Mouse (Mus musculus) midbrain, embryonic 13.5 days (tissue): ENCODE results near the gene Cpsf2. TPM values are rescaled to one million over a fixed set of nuclear protein-coding genes. Genes with fewer than 3 reads are reported as not detected.
A peak's percentile ranks its signal among the peaks of the same experiment; 100 is the strongest.

ENCODE experiments used
- ATAC-seq: fragments of 200-750 bp; cut with Nextera tagmentation; 2 replicates; pipeline ENCODE4 v1.8.0; 2017; ENCODE audit warnings: mild to moderate bottlenecking, moderate TSS enrichment, moderate library complexity
- H3K27ac ChIP-seq: fragments of 300-500 bp; sonication (generic); 2 replicates; pipeline ENCODE4 v1.5.1; 2015; ENCODE audit warnings: inconsistent platforms, mild to moderate bottlenecking, moderate library complexity
- H3K27me3 ChIP-seq: fragments of 300-500 bp; sonication (generic); 2 replicates; pipeline ENCODE4 v1.6.1; 2015; ENCODE audit warnings: mild to moderate bottlenecking, inconsistent platforms
- H3K36me3 ChIP-seq: fragments of 300-500 bp; sonication (generic); 2 replicates; pipeline ENCODE4 v1.6.1; 2015; ENCODE audit warnings: mild to moderate bottlenecking, inconsistent platforms
- H3K4me1 ChIP-seq: fragments of 300-500 bp; sonication (generic); replicated peaks from 2 replicates; pipeline ENCODE4 v1.6.1; 2015; ENCODE audit warnings: inconsistent platforms
- H3K4me2 ChIP-seq: fragments of 300-500 bp; sonication (generic); replicated peaks from 2 replicates; pipeline ENCODE4 v1.6.1; 2015; ENCODE audit warnings: moderate library complexity, mild to moderate bottlenecking, inconsistent platforms
- H3K4me3 ChIP-seq: fragments of 300-500 bp; sonication (generic); replicated peaks from 2 replicates; pipeline ENCODE4 v1.5.1; 2015; ENCODE audit warnings: mild to moderate bottlenecking, inconsistent platforms
- H3K9ac ChIP-seq: fragments of 300-500 bp; sonication (generic); replicated peaks from 2 replicates; pipeline ENCODE4 v1.6.1; 2015; ENCODE audit warnings: mild to moderate bottlenecking, inconsistent platforms
- H3K9me3 ChIP-seq: fragments of 300-500 bp; sonication (generic); 2 replicates; pipeline ENCODE4 v1.6.1; 2016; ENCODE audit warnings: mild to moderate bottlenecking, inconsistent platforms
- WGBS: fragments of 180-500 bp; shearing (Covaris S2); methylation state at CpG from one replicate; pipeline ENCODE4 v1.1.7; 2015; 5-methylcytosine and 5-hydroxymethylcytosine counted together
- polyA plus RNA-seq: library from polyadenylated mRNA; unstranded; fragments of >200 nt; fragmentation: Nextera tagmentation; extraction: Ambion mirVana; gene quantifications from 2 replicates; pipeline ENCODE4 v1.2.1, GENCODE M21; 2015

Gene Cpsf2
- polyA plus RNA-seq, 1 experiment from 2014 or later, result 33.4 TPM

DNA sequence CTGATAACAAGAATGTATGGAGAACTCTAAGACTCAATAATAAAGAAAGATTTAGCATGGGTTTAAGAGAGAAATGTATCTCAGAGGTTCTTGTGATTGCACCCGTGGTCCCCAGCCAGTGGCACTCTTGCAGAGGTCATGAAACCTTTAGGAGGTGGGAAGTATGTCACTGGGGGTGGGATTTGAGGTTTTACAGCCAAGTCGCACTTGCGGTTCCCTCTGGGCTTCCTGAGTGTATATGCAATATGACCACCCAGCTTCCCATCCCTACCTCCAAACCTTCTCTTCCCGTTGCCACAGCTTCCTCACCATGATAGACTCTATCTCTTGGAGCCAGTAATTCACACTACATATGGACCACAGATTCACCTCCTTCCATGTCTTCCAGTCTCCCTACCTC, 59.1 kb downstream of the Cpsf2 start:
- H3K27me3 ChIP-seq, result no peaks in the 10 kb centered on the region
- H3K4me2 ChIP-seq, result no peak overlapping the region
- no peak for ATAC-seq
- H3K27ac ChIP-seq, result no peak overlapping the region
- H3K4me3 ChIP-seq, result no peak overlapping the region
- H3K9me3 ChIP-seq, result no peaks in the 10 kb centered on the region
- WGBS, result 94% methylated on average over 4 of the region's 4 CpGs
- H3K4me1 ChIP-seq, result peaks cover 5% of the 10 kb centered on the region
- no peaks in the 10 kb centered on the region for H3K36me3 ChIP-seq
- H3K9ac ChIP-seq, result no peak overlapping the region

DNA sequence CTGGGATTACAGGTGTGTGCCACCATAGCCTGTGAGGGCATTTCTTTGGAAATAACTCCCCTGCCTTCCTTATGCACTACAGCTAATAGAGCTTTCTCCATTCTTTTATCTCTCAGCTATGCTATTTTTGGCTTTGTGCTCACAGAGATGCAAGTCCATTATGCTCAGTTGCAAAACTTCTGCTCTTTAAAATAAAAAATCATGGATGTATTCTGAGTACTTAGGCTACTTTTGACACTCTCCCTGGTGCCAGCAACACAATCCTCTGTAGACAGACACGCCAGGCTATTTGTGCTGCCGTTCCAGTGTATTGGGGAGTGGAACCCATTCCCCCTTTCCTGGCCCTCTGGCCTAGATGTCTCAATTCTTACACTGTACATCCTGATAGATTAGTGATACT, 64.1 kb downstream of the Cpsf2 start:
- Histone ChIP-seq H3K4me2 (no peak overlapping the region), H3K4me3 (no peak overlapping the region), H3K27ac (no peak overlapping the region), H3K4me1 (peaks cover 20% of the 10 kb centered on the region), H3K27me3 (no peaks in the 10 kb centered on the region), H3K9ac (no peak overlapping the region), H3K9me3 (no peaks in the 10 kb centered on the region), H3K36me3 (no peaks in the 10 kb centered on the region)
- ATAC-seq, result no peak
- WGBS, result 90% methylated on average over 2 of the region's 2 CpGs

DNA sequence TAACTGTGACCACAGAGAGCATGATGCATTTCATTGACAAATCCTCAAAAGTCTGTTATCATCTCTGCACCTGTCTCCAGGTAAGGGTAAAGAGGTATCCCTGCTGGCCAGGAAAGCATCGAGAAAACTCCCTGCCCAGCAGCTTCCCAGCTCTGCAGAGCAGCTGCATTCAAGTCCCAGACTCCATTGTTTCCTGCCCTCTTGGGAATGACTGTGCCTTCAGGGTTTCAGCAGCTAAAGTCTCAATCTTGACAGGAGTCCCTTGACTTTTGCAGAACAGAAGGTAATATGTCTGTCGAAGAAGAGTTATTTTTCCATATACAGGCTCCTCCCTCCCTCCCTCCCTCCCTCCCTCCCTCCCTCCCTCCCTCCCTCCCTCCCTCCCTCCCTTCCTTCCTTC, 65.9 kb downstream of the Cpsf2 start:
- H3K27me3 ChIP-seq, result no peaks in the 10 kb centered on the region
- H3K36me3 ChIP-seq, result no peaks in the 10 kb centered on the region
- peaks cover 20% of the 10 kb centered on the region for H3K4me1 ChIP-seq
- H3K27ac ChIP-seq, result peak overlapping the region; percentile 81
- peak; percentile 37 for ATAC-seq
- no peak overlapping the region for H3K4me2 ChIP-seq
- H3K9ac ChIP-seq, result no peak overlapping the region
- WGBS, result 31% methylated on average over 2 of the region's 2 CpGs
- no peak overlapping the region for H3K4me3 ChIP-seq
- H3K9me3 ChIP-seq, result no peaks in the 10 kb centered on the region

DNA sequence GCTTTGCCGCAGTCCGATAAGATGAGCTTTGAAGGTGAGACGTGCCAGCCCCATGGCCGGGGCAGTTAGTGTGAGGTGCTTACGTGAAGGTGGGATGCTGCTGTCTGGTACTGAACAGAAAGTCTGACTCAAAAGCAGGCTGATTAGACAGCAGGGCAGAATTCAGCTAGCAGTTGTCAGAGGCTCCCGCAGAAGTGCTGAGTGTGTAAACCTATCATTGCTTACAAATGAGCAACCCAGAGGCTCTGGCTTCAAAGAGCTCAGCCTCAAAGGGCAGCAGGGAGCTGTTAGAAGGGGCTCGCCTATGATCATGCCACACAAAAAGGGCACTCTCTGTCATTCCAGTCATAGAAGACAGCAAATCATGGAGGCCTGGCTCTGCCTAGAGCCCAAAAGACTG, 66.5 kb downstream of the Cpsf2 start:
- no peaks in the 10 kb centered on the region for H3K9me3 ChIP-seq
- H3K4me2 ChIP-seq, result 0 out of 2 replicates have a peak overlapping the region, but pooled peaks have one; percentile 15
- no peak overlapping the region for H3K9ac ChIP-seq
- ATAC-seq, result peak; percentile 82
- peak overlapping the region; percentile 81 for H3K27ac ChIP-seq
- H3K4me3 ChIP-seq, result no peak overlapping the region
- WGBS, result 44% methylated on average over 7 of the region's 7 CpGs
- H3K4me1 ChIP-seq, result peaks cover 20% of the 10 kb centered on the region
- H3K36me3 ChIP-seq, result no peaks in the 10 kb centered on the region
- H3K27me3 ChIP-seq, result no peaks in the 10 kb centered on the region

DNA sequence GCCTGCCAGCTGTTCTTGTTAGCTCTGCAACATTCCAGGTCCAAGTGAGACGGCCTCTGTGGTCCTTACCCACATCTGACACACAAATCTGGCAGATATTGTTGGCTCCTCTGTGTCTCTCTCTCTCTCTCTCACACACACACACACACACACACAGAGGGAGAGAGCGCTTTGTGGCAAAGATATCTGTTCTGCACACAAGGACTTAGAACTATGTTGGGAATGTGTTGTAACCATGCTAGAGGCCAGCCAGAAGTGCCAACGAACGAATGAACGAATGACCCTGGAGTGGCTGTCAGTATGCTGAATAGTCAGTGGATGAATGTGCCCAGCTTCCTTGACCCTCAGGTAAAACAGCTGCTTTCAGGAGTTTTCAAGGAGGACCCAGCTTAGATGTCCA, 68.1 kb downstream of the Cpsf2 start:
- Histone ChIP-seq H3K27me3 (no peaks in the 10 kb centered on the region), H3K36me3 (no peaks in the 10 kb centered on the region), H3K9me3 (no peaks in the 10 kb centered on the region), H3K4me2 (no peak overlapping the region), H3K4me3 (no peak overlapping the region), H3K4me1 (peaks cover 20% of the 10 kb centered on the region), H3K27ac (no peak overlapping the region), H3K9ac (no peak overlapping the region)
- ATAC-seq, result no peak
- 93% methylated on average over 5 of the region's 5 CpGs for WGBS

DNA sequence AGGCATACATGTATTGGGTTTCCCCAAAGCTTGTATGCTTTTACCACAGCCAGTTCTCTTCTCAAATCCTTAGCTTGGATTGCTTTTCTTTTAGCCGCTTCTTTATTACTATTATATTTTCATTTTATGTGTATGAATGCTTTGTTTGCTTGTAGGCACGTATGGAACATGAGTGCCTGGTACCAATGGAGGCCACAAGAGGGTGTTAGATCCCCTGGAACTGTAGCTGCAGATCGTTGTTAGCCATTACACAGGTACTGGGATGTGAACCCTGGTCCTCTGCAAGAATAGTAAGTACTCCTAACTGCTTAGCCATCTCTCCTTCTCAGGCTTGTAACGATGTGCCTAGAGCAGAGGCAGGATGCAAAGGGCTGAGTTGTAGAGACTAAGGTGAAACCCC, 78.4 kb downstream of the Cpsf2 start:
- 96% methylated on average over 4 of the region's 4 CpGs for WGBS
- no peak overlapping the region for H3K4me3 ChIP-seq
- no peaks in the 10 kb centered on the region for H3K27me3 ChIP-seq
- H3K9ac ChIP-seq, result no peak overlapping the region
- ATAC-seq, result no peak
- no peak overlapping the region for H3K4me2 ChIP-seq
- H3K4me1 ChIP-seq, result peaks cover 14% of the 10 kb centered on the region
- H3K9me3 ChIP-seq, result no peaks in the 10 kb centered on the region
- H3K27ac ChIP-seq, result no peak overlapping the region
- H3K36me3 ChIP-seq, result no peaks in the 10 kb centered on the region

DNA sequence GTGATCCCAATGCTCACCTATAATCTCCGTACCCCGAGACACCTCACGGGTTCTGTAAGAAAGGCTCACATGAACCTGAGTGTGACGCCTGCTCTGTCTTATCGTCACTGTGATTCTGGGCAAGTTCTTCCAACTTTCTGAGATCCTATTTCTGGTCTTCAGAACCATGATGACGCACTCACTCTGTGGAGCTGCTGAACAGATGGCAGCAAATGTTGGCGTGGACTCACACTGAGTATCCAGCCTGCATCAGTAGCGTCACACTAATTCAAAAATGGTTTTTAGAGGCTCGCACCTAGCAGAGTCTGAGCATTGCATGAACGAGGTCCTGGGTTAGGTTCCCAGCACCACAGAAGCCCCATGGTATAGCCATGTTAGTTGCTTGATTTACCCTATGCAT, 80.0 kb downstream of the Cpsf2 start:
- no peak overlapping the region for H3K9ac ChIP-seq
- H3K4me2 ChIP-seq, result no peak overlapping the region
- peaks cover 19% of the 10 kb centered on the region for H3K4me1 ChIP-seq
- ATAC-seq, result no peak
- H3K27ac ChIP-seq, result no peak overlapping the region
- no peaks in the 10 kb centered on the region for H3K9me3 ChIP-seq
- H3K36me3 ChIP-seq, result no peaks in the 10 kb centered on the region
- WGBS, result 97% methylated on average over 10 of the region's 10 CpGs
- no peak overlapping the region for H3K4me3 ChIP-seq
- no peaks in the 10 kb centered on the region for H3K27me3 ChIP-seq

Other genes with a start within 250 kb of the Cpsf2 start
- gene Fbln5, start 156.9 kb upstream of the Cpsf2 start, polyA plus RNA-seq, result 2.4 and 3.4 TPM in 2 replicates
- 24.2 and 26.4 TPM in 2 replicates for gene Trip11, start 62.7 kb upstream of the Cpsf2 start, polyA plus RNA-seq
- gene Atxn3, start 17.7 kb upstream of the Cpsf2 start, polyA plus RNA-seq, result 14.4 and 17.6 TPM in 2 replicates
- gene Slc24a4, start 152.7 kb downstream of the Cpsf2 start, polyA plus RNA-seq, result 1.1 and 1.3 TPM in 2 replicates